Mouse (Mus musculus) granulocyte monocyte progenitor cell, adult 5-6 weeks (primary cell): ENCODE results near the gene Clrn3. TPM values are rescaled to one million over a fixed set of nuclear protein-coding genes. Genes with fewer than 3 reads are reported as not detected.
"Not testable (repeated sequence)": the region's sequence is repeated elsewhere in the genome, so short reads cannot be mapped to it uniquely, and the experiment has no call there.

Source experiments
- ATAC-seq: replicated peaks from 2 replicates; pipeline ENCODE4 v1.8.0; 2016; ENCODE audit warnings: mild to moderate bottlenecking, moderate TSS enrichment, inconsistent platforms; ENCODE audit not compliant: poor library complexity, severe bottlenecking
- total RNA-seq, 2 experiments: library from RNA; stranded (forward) in 1 of 2; stranded (reverse) in 1 of 2; fragments of 200-712, 200-1000 nt in 1 of 2; fragments of >200 nt in 1 of 2; fragmentation: Nextera tagmentation in 1 of 2; gene quantifications; 2 replicates each; pipeline ENCODE4 v1.2.3; 2014 to 2017

The Clrn3 gene
- total RNA-seq, 2 experiments from 2014 or later, result not detected

GRCm38 (mm10) chr7:135537948-135538741 is 9.7 kb upstream of the Clrn3 start:
- no peak; the same call in 1 of the 2 replicates for ATAC-seq

GRCm38 (mm10) chr7:135537341-135537901 is 9.0 kb upstream of the Clrn3 start, which contains the start of gene Ptpre:
Gene Ptpre (plus strand): TSS chr7:135537481.
- ATAC-seq, result peak; percentile 78

- 0 out of 2 replicates have a peak, but pooled peaks have one; percentile 6 for ATAC-seq
Observed at GRCm38 (mm10) chr7:135535908-135536307, 7.5 kb upstream of the Clrn3 start.

- no peak for ATAC-seq
Observed at GRCm38 (mm10) chr7:135534548-135535189, 6.2 kb upstream of the Clrn3 start.

- 0 out of 2 replicates have a peak, but pooled peaks have one; percentile 25 for ATAC-seq
Observed at GRCm38 (mm10) chr7:135529068-135529467, 614 bp upstream of the Clrn3 start.

- no peak for ATAC-seq
Observed at GRCm38 (mm10) chr7:135527169-135527568, 1.3 kb downstream of the Clrn3 start.

- ATAC-seq, result peak; percentile 65
Observed at GRCm38 (mm10) chr7:135526574-135527152, 1.8 kb downstream of the Clrn3 start.

GRCm38 (mm10) chr7:135524424-135524967 is 4.0 kb downstream of the Clrn3 start:
- ATAC-seq, result no peak

GRCm38 (mm10) chr7:135523981-135524380 is 4.5 kb downstream of the Clrn3 start:
- ATAC-seq, result 0 out of 2 replicates have a peak, but pooled peaks have one; percentile 18

- ATAC-seq, result peak; percentile 75
Observed at GRCm38 (mm10) chr7:135521755-135522512, 6.5 kb downstream of the Clrn3 start.

- ATAC-seq, result peak; percentile 51
Observed at GRCm38 (mm10) chr7:135520241-135520640, 8.2 kb downstream of the Clrn3 start.

- peak; percentile 31 for ATAC-seq
Observed at GRCm38 (mm10) chr7:135517191-135517590, 11.3 kb downstream of the Clrn3 start.

- peak; percentile 65 for ATAC-seq
Observed at GRCm38 (mm10) chr7:135511723-135512122, 16.7 kb downstream of the Clrn3 start.

GRCm38 (mm10) chr7:135510431-135510830 is 18.0 kb downstream of the Clrn3 start:
- ATAC-seq, result no peak

- no peak for ATAC-seq
Observed at GRCm38 (mm10) chr7:135509272-135509671, 19.2 kb downstream of the Clrn3 start.

GRCm38 (mm10) chr7:135508602-135509001 is 19.9 kb downstream of the Clrn3 start:
- ATAC-seq, result peak; percentile 78

GRCm38 (mm10) chr7:135506506-135506905 is 21.9 kb downstream of the Clrn3 start:
- not testable (repeated sequence) for ATAC-seq

- 0 out of 2 replicates have a peak, but pooled peaks have one; percentile 33 for ATAC-seq
Observed at GRCm38 (mm10) chr7:135499403-135499802, 29.1 kb downstream of the Clrn3 start.

GRCm38 (mm10) chr7:135498565-135499186 is 29.8 kb downstream of the Clrn3 start:
- ATAC-seq, result peak; percentile 79
